Mouse (Mus musculus) liver, embryonic 14.5 days (tissue): ENCODE measurements around the gene Tirap.

Experiments used
- CTCF ChIP-seq: IDR thresholded peaks from 2 replicates; pipeline ENCODE4 v1.5.1; 2016; ENCODE audit warnings: antibody characterized with exemption, low read depth, control low read depth
- EP300 ChIP-seq: IDR thresholded peaks from 2 replicates; pipeline ENCODE4 v1.6.1; 2016; ENCODE audit warnings: antibody characterized with exemption, low read depth

- no peak for TF ChIP-seq CTCF
- TF ChIP-seq EP300, result no peak
These were observed 60.8 kb downstream of the Tirap start for GRCm38 (mm10) chr9:35139231-35139744.
